Mouse (Mus musculus) ovary, adult 18-20 months (tissue): ENCODE measurements around the gene Scgb1b7.
"Not testable (repeated sequence)": the region's sequence is repeated elsewhere in the genome, so short reads cannot be mapped to it uniquely, and the experiment has no call there.

Source experiments
- DNase-seq: peaks from one replicate; pipeline ENCODE4 v3.0.0; 2022; ENCODE audit warnings: low spot score, mixed read lengths

Scgb1b7 gene

GRCm38 (mm10) chr7:31712365-31712764, at the start of gene Scgb1b7:
Gene Scgb1b7 (plus strand): TSS chr7:31712665.
- DNase-seq = not testable (repeated sequence)

GRCm38 (mm10) chr7:31705657-31706056, 6.8 kb upstream of the Scgb1b7 start, which contains the start of gene Scgb2b7:
Gene Scgb2b7 (minus strand): TSS chr7:31705757.
- DNase-seq = not testable (repeated sequence)
